Comparison of ENCODE assay signal across 8 mouse cellular contexts in the genomic region with DNA sequence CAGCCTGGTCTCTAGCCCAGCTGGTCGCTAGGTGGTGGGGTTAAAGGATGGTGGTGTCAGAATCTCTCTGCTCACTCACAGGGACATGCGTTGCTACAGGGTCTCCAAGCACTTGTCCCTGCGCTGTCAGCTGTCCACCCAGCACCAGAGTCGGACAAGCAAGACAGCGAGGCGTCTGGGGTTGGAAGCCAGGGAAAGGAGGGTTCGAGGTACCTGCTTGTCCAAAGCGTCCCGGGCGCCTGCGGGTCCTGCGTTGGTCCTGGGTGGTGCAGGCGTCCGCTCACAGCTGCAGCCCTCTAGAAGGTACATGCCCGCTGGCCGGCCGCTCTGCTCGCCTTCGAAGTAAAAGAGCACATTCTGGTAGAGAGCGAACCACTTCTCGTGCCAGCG. TPM values are rescaled to one million over a fixed set of nuclear protein-coding genes. Genes with fewer than 3 reads are reported as not detected.
DNase-seq lines count a peak whose midpoint lies in the region; ATAC-seq and TF ChIP-seq lines count a peak whose summit lies in the region.

No protein-coding gene starts in this region.

- H3K4me1 ChIP-seq in lung, embryonic 14.5 days (ENCODE audit: insufficient read depth) = no peaks in the 10 kb centered on the region
- H3K4me1 ChIP-seq in heart, embryonic 15.5 days (replicated peaks) = peaks cover 12% of the 10 kb centered on the region

- whole genome bisulfite sequencing in lung, embryonic 14.5 days = 10% methylated on average over 22 of the region's 22 CpGs
- 8% methylated on average over 22 of the region's 22 CpGs for WGBS in heart, embryonic 15.5 days

- no peak for TF ChIP-seq CTCF in lung, embryonic 14.5 days (IDR thresholded peaks at IDR 0.05; ENCODE audit: low read depth)

- no peaks in the 10 kb centered on the region for H3K36me3 ChIP-seq in lung, embryonic 14.5 days (ENCODE audit: insufficient read depth)
- no peaks in the 10 kb centered on the region for H3K36me3 ChIP-seq in heart, embryonic 15.5 days

- H3K9ac ChIP-seq in lung, embryonic 14.5 days = no peak overlapping the region
- no peak overlapping the region for H3K9ac ChIP-seq in heart, embryonic 15.5 days

- no peaks in the 10 kb centered on the region for H3K9me3 ChIP-seq in lung, embryonic 14.5 days (ENCODE audit: low read depth, low read length)
- H3K9me3 ChIP-seq in heart, embryonic 15.5 days (replicated peaks) = no peaks in the 10 kb centered on the region

- H3K4me2 ChIP-seq in lung, embryonic 14.5 days = peak overlapping the region; percentile 95
- peak overlapping the region; percentile 99 for H3K4me2 ChIP-seq in heart, embryonic 15.5 days

- DNase-seq in lung, embryonic 14.5 days = peak; percentile 30
- no peak for DNase-seq in lung, postnatal 10 days
- peak; percentile 27 for DNase-seq in embryo, embryonic 10.5 days (ENCODE audit: low spot score)
- peak; percentile 37 to 49 for DNase-seq in left cerebral cortex, postnatal 36 days (ENCODE audit: low spot score in 2 of 2)
- DNase-seq in neural tube, embryonic 10.5 days (ENCODE audit: extremely low spot score, low spot score) = peak; percentile 45
- no peak for DNase-seq in spleen, postnatal 4 days (ENCODE audit: low spot score in 2 of 2)
- no peak for DNase-seq in cerebellum, postnatal 36 days

- H3K27me3 ChIP-seq in lung, embryonic 14.5 days (ENCODE audit: insufficient read depth, low read length) = peaks cover 23% of the 10 kb centered on the region
- peaks cover 16% of the 10 kb centered on the region for H3K27me3 ChIP-seq in heart, embryonic 15.5 days

- intact Hi-C loops in left cerebral cortex, postnatal 36 days (cut with DNase I) = loop anchor here (5.0 to 10.0 kb wide), 3 partner anchors 74 to 214 kb away; no protein-coding TSS in a partner anchor

- H3K27ac ChIP-seq in lung, embryonic 14.5 days (ENCODE audit: low read depth) = no peak overlapping the region
- H3K27ac ChIP-seq in heart, embryonic 15.5 days = no peak overlapping the region

- peak overlapping the region; percentile 53 for H3K4me3 ChIP-seq in lung, embryonic 14.5 days (ENCODE audit: low read depth, low read length)
- peak overlapping the region; percentile 63 for H3K4me3 ChIP-seq in heart, embryonic 15.5 days

- ATAC-seq in lung, embryonic 14.5 days (ENCODE audit: insufficient read depth) = peak; percentile 71
- peak; percentile 22; the same call in 1 of the 2 replicates for ATAC-seq in heart, embryonic 15.5 days (replicated peaks; ENCODE audit: insufficient number of reproducible peaks, insufficient read depth, low FRiP score, low read depth)

RNA-seq across cellular contexts. Expression of a gene that starts 0.5 kb away (rescaled TPM):
- polyA plus RNA-seq in lung, embryonic 14.5 days (2014; fragmentation: Nextera tagmentation; extraction: Ambion mirVana) = 0.09 TPM in 1 of 2 replicates, not detected in the other
- polyA plus RNA-seq in heart, embryonic 15.5 days (2015; fragmentation: Nextera tagmentation; extraction: Ambion mirVana) = 0.29 and 0.53 TPM in 2 replicates
- total RNA-seq in left cerebral cortex, postnatal 36 days (2021) = 100 to 1,000 TPM; 197 to 230 TPM

Comparison
In these comparisons a context has a peak if more than half of its experiments do, and no peak if none do; other contexts are left out.
1. DNase-seq: peak in lung, embryonic 14.5 days (single experiment), embryo, embryonic 10.5 days (single experiment), left cerebral cortex, postnatal 36 days (2 of 2) and neural tube, embryonic 10.5 days (single experiment); none in lung, postnatal 10 days (single experiment), spleen, postnatal 4 days (0 of 2) and cerebellum, postnatal 36 days (0 of 2).